Comparison of ENCODE assay signal across 9 mouse cellular contexts in genomic region chr4:154797834-154798233, GRCm38 (mm10). TPM values are rescaled to one million over a fixed set of nuclear protein-coding genes. Genes with fewer than 3 reads are reported as not detected.
A peak's percentile ranks its signal among the peaks of the same experiment; 100 is the strongest.
DNase-seq lines count a peak whose midpoint lies in the region; ATAC-seq and TF ChIP-seq lines count a peak whose summit lies in the region.
"Had no signal": no experiment of that assay in that cellular context is flagged by ENCODE, and none has a peak within 500 bp of the region (broad histone marks: within the 10 kb centered on the region; RNA-seq: fewer than 3 reads in every experiment).

No protein-coding gene starts in this region.

- peaks cover 22% of the 10 kb centered on the region for H3K4me1 ChIP-seq in hindbrain, embryonic 10.5 days (replicated peaks)
- H3K4me1 ChIP-seq in hindbrain, embryonic 13.5 days (replicated peaks), result peaks cover 23% of the 10 kb centered on the region
- H3K4me1 ChIP-seq in E14TG2a.4 (replicated peaks; ENCODE audit: low read depth, low read length), result peaks cover 10% of the 10 kb centered on the region
- no peaks in the 10 kb centered on the region for H3K4me1 ChIP-seq in bone marrow macrophage, adult 2 months (ENCODE audit: control insufficient read depth, insufficient read depth, low read length)

- H3K4me3 ChIP-seq in hindbrain, embryonic 10.5 days, result no peak overlapping the region
- no peak overlapping the region for H3K4me3 ChIP-seq in hindbrain, embryonic 13.5 days
- no peak overlapping the region for H3K4me3 ChIP-seq in E14TG2a.4 (replicated peaks; ENCODE audit: low read length)
- H3K4me3 ChIP-seq in bone marrow macrophage, adult 2 months (ENCODE audit: insufficient read depth, low read length), result no peak overlapping the region
- H3K4me3 ChIP-seq: embryonic facial prominence, embryonic 13.5 days had no signal

- peak; percentile 94 for TF ChIP-seq CTCF in E14TG2a.4 (conservative IDR thresholded peaks at IDR 0.05; ENCODE audit: low read length)
- peak; percentile 83 for TF ChIP-seq CTCF in bone marrow macrophage, adult 2 months (IDR thresholded peaks at IDR 0.05; ENCODE audit: low read depth, low read length)

- DNase-seq in hindbrain, embryonic 10.5 days (ENCODE audit: low spot score), result peak; percentile 72
- DNase-seq in layer of hippocampus, postnatal 36 days, result peak; percentile 12 to 24
- peak; percentile 59 for DNase-seq in naive thymus-derived CD4-positive, alpha-beta T cell, adult 2 months (ENCODE audit: low read depth)
- peak; percentile 21 for DNase-seq in testis, postnatal 14 days (ENCODE audit: low spot score)

- H3K36me3 ChIP-seq in hindbrain, embryonic 10.5 days, result no peaks in the 10 kb centered on the region
- no peaks in the 10 kb centered on the region for H3K36me3 ChIP-seq in hindbrain, embryonic 13.5 days
- no peaks in the 10 kb centered on the region for H3K36me3 ChIP-seq in E14TG2a.4 (ENCODE audit: insufficient read depth, low read length)
- H3K36me3 ChIP-seq: embryonic facial prominence, embryonic 13.5 days had no signal

- no peaks in the 10 kb centered on the region for H3K9me3 ChIP-seq in hindbrain, embryonic 10.5 days
- H3K9me3 ChIP-seq in hindbrain, embryonic 13.5 days, result no peaks in the 10 kb centered on the region
- H3K9me3 ChIP-seq in E14TG2a.4 (ENCODE audit: low read length), result no peaks in the 10 kb centered on the region
- H3K9me3 ChIP-seq: embryonic facial prominence, embryonic 13.5 days had no signal

- peaks cover 51% of the 10 kb centered on the region for H3K27me3 ChIP-seq in hindbrain, embryonic 10.5 days (ENCODE audit: insufficient read depth, poor library complexity, severe bottlenecking)
- H3K27me3 ChIP-seq in hindbrain, embryonic 13.5 days, result peaks cover 46% of the 10 kb centered on the region
- peaks cover 63% of the 10 kb centered on the region for H3K27me3 ChIP-seq in E14TG2a.4 (ENCODE audit: insufficient read depth, low read length)

- 6% methylated on average over 4 of the region's 4 CpGs for WGBS in hindbrain, embryonic 10.5 days
- 7% methylated on average over 4 of the region's 4 CpGs for WGBS in hindbrain, embryonic 13.5 days

- no peak for TF ChIP-seq POLR2A in bone marrow macrophage, adult 2 months (IDR thresholded peaks at IDR 0.05; ENCODE audit: borderline replicate concordance, low read depth, low read length)

- no peak overlapping the region for H3K4me2 ChIP-seq in hindbrain, embryonic 13.5 days
- H3K4me2 ChIP-seq: embryonic facial prominence, embryonic 13.5 days had no signal

- ATAC-seq in hindbrain, embryonic 13.5 days (ENCODE audit: low FRiP score), result no peak
- 0 out of 2 replicates have a peak, but pooled peaks have one; percentile 51 for ATAC-seq in erythroid progenitor cell, adult 5-6 weeks (replicated peaks; ENCODE audit: low FRiP score, poor library complexity, severe bottlenecking)

- no peak overlapping the region for H3K9ac ChIP-seq in hindbrain, embryonic 13.5 days
- H3K9ac ChIP-seq: embryonic facial prominence, embryonic 13.5 days had no signal

- H3K27ac ChIP-seq in hindbrain, embryonic 10.5 days, result no peak overlapping the region
- no peak overlapping the region for H3K27ac ChIP-seq in hindbrain, embryonic 13.5 days
- H3K27ac ChIP-seq in bone marrow macrophage, adult 2 months (ENCODE audit: insufficient read depth, low read depth, low read length), result no peak overlapping the region
- H3K27ac ChIP-seq: embryonic facial prominence, embryonic 13.5 days had no signal

RNA-seq across cellular contexts. Expression of gene Ttc34, which starts 39.4 kb away (rescaled TPM):
- 0.65 and 0.68 TPM in 2 replicates for polyA plus RNA-seq in hindbrain, embryonic 10.5 days (2016; fragmentation: Nextera tagmentation; extraction: Ambion mirVana)
- 0.56 and 0.57 TPM in 2 replicates for polyA plus RNA-seq in hindbrain, embryonic 13.5 days (2015; fragmentation: Nextera tagmentation; extraction: Ambion mirVana)
- polyA plus RNA-seq in bone marrow macrophage, adult 2 months (2012; ENCODE audit: insufficient read depth, insufficient read length, missing spikeins), result not detected in 2 replicates
- total RNA-seq in erythroid progenitor cell, adult 5-6 weeks (2015; ENCODE audit: low replicate concordance), result not detected in 2 replicates
- not detected in 2 replicates for total RNA-seq in erythroid progenitor cell, adult 5-6 weeks (2017; ENCODE audit: low replicate concordance)
- total RNA-seq in layer of hippocampus, postnatal 36 days (2021), result 1 to 10 TPM; 2.1 to 2.7 TPM

Comparison
In these comparisons a context has a peak if more than half of its experiments do, and no peak if none do; other contexts are left out.
1. DNase-seq: peak in every context shown above with its lines; median percentile 72 in hindbrain, embryonic 10.5 days; 59 in naive thymus-derived CD4-positive, alpha-beta T cell, adult 2 months; 21 in testis, postnatal 14 days; 18 in layer of hippocampus, postnatal 36 days.